Mouse (Mus musculus) erythroblast, embryonic 14.5 days (primary cell): Measurements from ENCODE around the gene Igf2bp3. TPM values are rescaled to one million over a fixed set of nuclear protein-coding genes. Genes with fewer than 3 reads are reported as not detected.

Source experiments
- H3K27me3 ChIP-seq: 2 replicates; pipeline ENCODE4 v1.6.1; 2012; ENCODE audit warnings: inconsistent platforms; ENCODE audit not compliant: control insufficient read depth
- H3K36me3 ChIP-seq: 2 replicates; pipeline ENCODE4 v1.6.1; 2012; ENCODE audit warnings: mild to moderate bottlenecking, inconsistent platforms; ENCODE audit not compliant: control insufficient read depth
- H3K4me1 ChIP-seq: 2 replicates; pipeline ENCODE4 v1.6.1; 2012; ENCODE audit warnings: inconsistent platforms; ENCODE audit not compliant: control insufficient read depth
- H3K4me3 ChIP-seq: replicated peaks from 2 replicates; pipeline ENCODE3; 2012; ENCODE audit warnings: moderate library complexity, mild to moderate bottlenecking, inconsistent platforms
- H3K9me3 ChIP-seq: 2 replicates; pipeline ENCODE4 v1.6.1; 2012; ENCODE audit warnings: low read length, inconsistent platforms, mixed read lengths; ENCODE audit not compliant: control insufficient read depth
- GATA1 ChIP-seq: IDR thresholded peaks from 2 replicates; pipeline ENCODE4 v1.6.1; 2012; ENCODE audit warnings: low read length, inconsistent platforms, mixed read lengths
- TAL1 ChIP-seq: IDR thresholded peaks from 3 replicates; pipeline ENCODE4 v1.6.1; 2012; ENCODE audit warnings: low read length, inconsistent platforms, mixed read lengths
- polyA plus RNA-seq: library from polyadenylated mRNA; stranded (reverse); fragments of >175 nt; gene quantifications from 2 replicates; pipeline ENCODE4 v1.2.3, GENCODE M21; 2012

Igf2bp3 gene
- polyA plus RNA-seq, 1 experiment: 0.58 TPM

- H3K4me3 ChIP-seq: no peak overlapping the region
- peaks cover 68% of the 10 kb centered on the region for H3K36me3 ChIP-seq
- H3K27me3 ChIP-seq: no peaks in the 10 kb centered on the region
- peaks cover 4% of the 10 kb centered on the region for H3K4me1 ChIP-seq
- no peaks in the 10 kb centered on the region for H3K9me3 ChIP-seq
- TF ChIP-seq TAL1 (no peak), GATA1 (no peak)
These were observed 131.7 kb downstream of the Igf2bp3 start for GRCm38 (mm10) chr6:49083008-49083407.

GRCm38 (mm10) chr6:49079313-49079712 is 135.4 kb downstream of the Igf2bp3 start:
- no peaks in the 10 kb centered on the region for H3K9me3 ChIP-seq
- peaks cover 21% of the 10 kb centered on the region for H3K4me1 ChIP-seq
- no peak overlapping the region for H3K4me3 ChIP-seq
- TF ChIP-seq GATA1 (no peak), TAL1 (no peak)
- H3K36me3 ChIP-seq: peaks cover 40% of the 10 kb centered on the region
- no peaks in the 10 kb centered on the region for H3K27me3 ChIP-seq

- no peak overlapping the region for H3K4me3 ChIP-seq
- H3K4me1 ChIP-seq: peaks cover 30% of the 10 kb centered on the region
- TF ChIP-seq GATA1 (no peak), TAL1 (no peak)
- no peaks in the 10 kb centered on the region for H3K9me3 ChIP-seq
- H3K27me3 ChIP-seq: no peaks in the 10 kb centered on the region
- H3K36me3 ChIP-seq: peaks cover 26% of the 10 kb centered on the region
These were observed 136.9 kb downstream of the Igf2bp3 start for GRCm38 (mm10) chr6:49077894-49078293.

GRCm38 (mm10) chr6:49074117-49074490 is 140.7 kb downstream of the Igf2bp3 start:
- H3K27me3 ChIP-seq: peaks cover 2% of the 10 kb centered on the region; the same call in 1 of the 2 replicates
- no peaks in the 10 kb centered on the region for H3K9me3 ChIP-seq
- H3K36me3 ChIP-seq: peaks cover 12% of the 10 kb centered on the region
- H3K4me1 ChIP-seq: peaks cover 31% of the 10 kb centered on the region
- H3K4me3 ChIP-seq: peak overlapping the region; percentile 70
- TF ChIP-seq GATA1: no peak
- TF ChIP-seq TAL1: no peak

GRCm38 (mm10) chr6:49073304-49074116 is 141.2 kb downstream of the Igf2bp3 start, which contains the start of gene Malsu1:
Malsu1 (plus strand) TSS chr6:49073795.
- Histone ChIP-seq H3K9me3 (no peaks in the 10 kb centered on the region), H3K4me3 (peak within 1 kb of the TSS; percentile 70), H3K4me1 (peaks cover 29% of the 10 kb centered on the region), H3K36me3 (peaks cover 10% of the 10 kb centered on the region), H3K27me3 (peaks cover 2% of the 10 kb centered on the region; the same call in 1 of the 2 replicates)
- no peak for TF ChIP-seq GATA1
- no peak for TF ChIP-seq TAL1

GRCm38 (mm10) chr6:49068361-49068760 is 146.4 kb downstream of the Igf2bp3 start:
- Histone ChIP-seq H3K4me1 (peaks cover 4% of the 10 kb centered on the region), H3K4me3 (no peak overlapping the region), H3K36me3 (no peaks in the 10 kb centered on the region), H3K27me3 (peaks cover 2% of the 10 kb centered on the region; the same call in 1 of the 2 replicates), H3K9me3 (no peaks in the 10 kb centered on the region)
- TF ChIP-seq TAL1 (no peak), GATA1 (no peak)

GRCm38 (mm10) chr6:49057053-49058021 is 157.4 kb downstream of the Igf2bp3 start:
- no peaks in the 10 kb centered on the region for H3K4me1 ChIP-seq
- peaks cover 3% of the 10 kb centered on the region; the same call in 1 of the 2 replicates for H3K9me3 ChIP-seq
- TF ChIP-seq GATA1: no peak
- H3K4me3 ChIP-seq: no peak overlapping the region
- H3K27me3 ChIP-seq: no peaks in the 10 kb centered on the region
- no peaks in the 10 kb centered on the region for H3K36me3 ChIP-seq

GRCm38 (mm10) chr6:49056009-49056408 is 158.7 kb downstream of the Igf2bp3 start:
- Histone ChIP-seq H3K36me3 (no peaks in the 10 kb centered on the region), H3K4me3 (no peak overlapping the region), H3K9me3 (peaks cover 3% of the 10 kb centered on the region; the same call in 1 of the 2 replicates), H3K27me3 (no peaks in the 10 kb centered on the region), H3K4me1 (no peaks in the 10 kb centered on the region)
- TF ChIP-seq GATA1 (no peak), TAL1 (no peak)
